Mouse (Mus musculus) layer of hippocampus, postnatal 25 days (tissue): Measurements from ENCODE around the gene Ssc4d. TPM values are rescaled to one million over a fixed set of nuclear protein-coding genes. Genes with fewer than 3 reads are reported as not detected.

Experiments used
- DNase-seq, 2 experiments: peaks; one replicate each; pipeline ENCODE4 v3.0.0; 2022; ENCODE audit warnings: mixed read lengths in 2 of 2, low spot score in 1 of 2; ENCODE audit errors: extremely low spot score in 1 of 2
- total RNA-seq, 2 experiments: library from RNA; stranded (reverse); gene quantifications; 2 replicates each; pipeline ENCODE4 v1.2.3; 2021

Gene Ssc4d
- total RNA-seq = 1 to 10 TPM in 1 of 2 experiments, under 1 TPM in 1; 0.77 to 1.3 TPM

- DNase-seq = no peak
Measured at GRCm38 (mm10) chr5:135974365-135974764, at the start of gene Ssc4d. TSS of gene Ssc4d (minus strand) at chr5:135974531.

GRCm38 (mm10) chr5:136019907-136020306 is 45.6 kb upstream of the Ssc4d start:
- DNase-seq = no peak

- no peak for DNase-seq
Measured at GRCm38 (mm10) chr5:136018726-136019125, 44.4 kb upstream of the Ssc4d start.

GRCm38 (mm10) chr5:136017262-136017661 is 42.9 kb upstream of the Ssc4d start:
- no peak for DNase-seq

- DNase-seq = peak in 1 of 2 experiments; percentile 31
Measured at GRCm38 (mm10) chr5:136016014-136016876, 41.9 kb upstream of the Ssc4d start.

- DNase-seq = no peak
Measured at GRCm38 (mm10) chr5:136015586-136015985, 41.3 kb upstream of the Ssc4d start.

- no peak for DNase-seq
Measured at GRCm38 (mm10) chr5:136014877-136015276, 40.5 kb upstream of the Ssc4d start.

- DNase-seq = no peak
Measured at GRCm38 (mm10) chr5:136007745-136008144, 33.4 kb upstream of the Ssc4d start.

GRCm38 (mm10) chr5:136004537-136004936 is 30.2 kb upstream of the Ssc4d start:
- no peak for DNase-seq

- DNase-seq = no peak
Measured at GRCm38 (mm10) chr5:136002751-136003151, 28.4 kb upstream of the Ssc4d start.

GRCm38 (mm10) chr5:136002325-136002724 is 28.0 kb upstream of the Ssc4d start:
- no peak for DNase-seq

GRCm38 (mm10) chr5:136001222-136001621 is 26.9 kb upstream of the Ssc4d start:
- no peak for DNase-seq

GRCm38 (mm10) chr5:135996162-135996561 is 21.8 kb upstream of the Ssc4d start:
- no peak for DNase-seq

GRCm38 (mm10) chr5:135994725-135995687 is 20.7 kb upstream of the Ssc4d start, which contains the start of gene Dtx2:
TSS of gene Dtx2 (plus strand) at chr5:135994800.
- peak; percentile 78 for DNase-seq

GRCm38 (mm10) chr5:135994335-135994724 is 20.0 kb upstream of the Ssc4d start:
- no peak for DNase-seq

- DNase-seq = no peak
Measured at GRCm38 (mm10) chr5:135993381-135993965, 19.1 kb upstream of the Ssc4d start.

- DNase-seq = no peak
Measured at GRCm38 (mm10) chr5:135990601-135991000, 16.3 kb upstream of the Ssc4d start.

- DNase-seq = no peak
Measured at GRCm38 (mm10) chr5:135987248-135987647, 12.9 kb upstream of the Ssc4d start.

GRCm38 (mm10) chr5:135984546-135985044 is 10.3 kb upstream of the Ssc4d start:
- DNase-seq = no peak

GRCm38 (mm10) chr5:135982398-135982797 is 8.1 kb upstream of the Ssc4d start:
- DNase-seq = peak in 1 of 2 experiments; percentile 51
